Mouse (Mus musculus) adipose tissue, adult 10 weeks (tissue): ENCODE measurements around the gene 2610318N02Rik. TPM values are rescaled to one million over a fixed set of nuclear protein-coding genes. Genes with fewer than 3 reads are reported as not detected.

ENCODE experiments used
- polyA plus RNA-seq: library from polyadenylated mRNA; stranded (reverse); fragments of 350-450 nt; fragmentation: Illumina TruSeq; extraction: RNeasy Lipid Tissue Mini Kit (QIAGEN cat#74804); gene quantifications from one replicate; pipeline ENCODE4 v1.2.3, GENCODE M21; 2014; ENCODE audit warnings: low read depth, low replicate concordance

Gene 2610318N02Rik
- polyA plus RNA-seq = 33.2 TPM

GRCm38 (mm10) chr16:17124871-17125520 is at the start of gene 2610318N02Rik:
Gene 2610318N02Rik, minus strand, starts transcription at chr16:17125167.

GRCm38 (mm10) chr16:17146772-17147235 is 21.8 kb upstream of the 2610318N02Rik start, which contains the start of gene Ccdc116:
Gene Ccdc116, minus strand, starts transcription at chr16:17147229.

GRCm38 (mm10) chr16:17144339-17144738 is 19.4 kb upstream of the 2610318N02Rik start, which contains the start of gene Ydjc:
Gene Ydjc, plus strand, starts transcription at chr16:17144621.

GRCm38 (mm10) chr16:17132089-17132905 is 7.3 kb upstream of the 2610318N02Rik start, which contains the start of gene Sdf2l1:
Gene Sdf2l1, minus strand, starts transcription at chr16:17132383.

GRCm38 (mm10) chr16:17110771-17111743 is 13.9 kb downstream of the 2610318N02Rik start, which contains the start of gene Ppil2:
Gene Ppil2, minus strand, starts transcription at chr16:17111257.

GRCm38 (mm10) chr16:17069511-17070443 is 55.2 kb downstream of the 2610318N02Rik start, which contains the start of gene Ypel1:
Gene Ypel1, plus strand, starts transcription at chr16:17069696.

Other genes with a start within 250 kb of the 2610318N02Rik start
- 15.3 TPM for gene Ppm1f, start 228.7 kb downstream of the 2610318N02Rik start, polyA plus RNA-seq
- gene Mapk1, start 141.8 kb downstream of the 2610318N02Rik start, polyA plus RNA-seq = 101 TPM
- gene Ypel1, start 55.5 kb downstream of the 2610318N02Rik start, polyA plus RNA-seq = 9.1 TPM
- gene Ppil2, start 13.9 kb downstream of the 2610318N02Rik start, polyA plus RNA-seq = 61.7 TPM
- gene Sdf2l1, start 7.2 kb upstream of the 2610318N02Rik start, polyA plus RNA-seq = 116 TPM
- 3.0 TPM for gene Ydjc, start 19.5 kb upstream of the 2610318N02Rik start, polyA plus RNA-seq
- 3.8 TPM for gene Ccdc116, start 22.1 kb upstream of the 2610318N02Rik start, polyA plus RNA-seq
- gene Ube2l3, start 77.5 kb upstream of the 2610318N02Rik start, polyA plus RNA-seq = 118 TPM
- 4.1 TPM for gene Rimbp3, start 83.4 kb upstream of the 2610318N02Rik start, polyA plus RNA-seq
- gene Hic2, start 108.4 kb upstream of the 2610318N02Rik start, polyA plus RNA-seq = 2.4 TPM
- gene Tmem191c, start 150.9 kb upstream of the 2610318N02Rik start, polyA plus RNA-seq = 25.0 TPM
- gene Serpind1, start 206.2 kb upstream of the 2610318N02Rik start, polyA plus RNA-seq = not detected